Mouse (Mus musculus) forebrain, embryonic 13.5 days (tissue): Measurements from ENCODE around the gene Nfat5. TPM values are rescaled to one million over a fixed set of nuclear protein-coding genes. Genes with fewer than 3 reads are reported as not detected.

Experiments
- ATAC-seq: fragments of 200-750 bp; cut with Nextera tagmentation; 2 replicates; pipeline ENCODE4 v1.8.0; 2017
- H3K27ac ChIP-seq: fragments of 300-500 bp; sonication (generic); 2 replicates; pipeline ENCODE4 v1.5.1; 2015; ENCODE audit warnings: inconsistent platforms, mild to moderate bottlenecking, moderate library complexity
- H3K27me3 ChIP-seq: fragments of 300-500 bp; sonication (generic); 2 replicates; pipeline ENCODE4 v1.6.1; 2015; ENCODE audit warnings: mild to moderate bottlenecking, inconsistent platforms
- H3K36me3 ChIP-seq: fragments of 300-500 bp; sonication (generic); 2 replicates; pipeline ENCODE4 v1.6.1; 2015; ENCODE audit warnings: mild to moderate bottlenecking, inconsistent platforms; ENCODE audit not compliant: poor library complexity, severe bottlenecking
- H3K4me1 ChIP-seq: fragments of 300-500 bp; sonication (generic); 2 replicates; pipeline ENCODE4 v1.6.1; 2015; ENCODE audit warnings: inconsistent platforms
- H3K4me2 ChIP-seq: fragments of 300-500 bp; sonication (generic); 2 replicates; pipeline ENCODE4 v1.6.1; 2015; ENCODE audit warnings: inconsistent platforms, mild to moderate bottlenecking, moderate library complexity
- H3K4me3 ChIP-seq: fragments of 300-500 bp; sonication (generic); 2 replicates; pipeline ENCODE4 v1.5.1; 2015; ENCODE audit warnings: mild to moderate bottlenecking, inconsistent platforms
- H3K9ac ChIP-seq: fragments of 300-500 bp; sonication (generic); 2 replicates; pipeline ENCODE4 v1.6.1; 2015; ENCODE audit warnings: mild to moderate bottlenecking, inconsistent platforms
- H3K9me3 ChIP-seq: fragments of 300-500 bp; sonication (generic); replicated peaks from 2 replicates; pipeline ENCODE4 v1.6.1; 2016; ENCODE audit warnings: inconsistent platforms
- WGBS: fragments of 180-500 bp; shearing (Covaris S2); methylation state at CpG from one replicate; pipeline ENCODE4 v1.1.7; 2015; 5-methylcytosine and 5-hydroxymethylcytosine counted together
- polyA plus RNA-seq: library from polyadenylated mRNA; unstranded; fragments of >200 nt; fragmentation: Nextera tagmentation; extraction: Ambion mirVana; gene quantifications from 2 replicates; pipeline ENCODE4 v1.2.1, GENCODE M21; 2015

Nfat5 gene
- polyA plus RNA-seq, 1 experiment from 2014 or later: 9.9 TPM

DNA sequence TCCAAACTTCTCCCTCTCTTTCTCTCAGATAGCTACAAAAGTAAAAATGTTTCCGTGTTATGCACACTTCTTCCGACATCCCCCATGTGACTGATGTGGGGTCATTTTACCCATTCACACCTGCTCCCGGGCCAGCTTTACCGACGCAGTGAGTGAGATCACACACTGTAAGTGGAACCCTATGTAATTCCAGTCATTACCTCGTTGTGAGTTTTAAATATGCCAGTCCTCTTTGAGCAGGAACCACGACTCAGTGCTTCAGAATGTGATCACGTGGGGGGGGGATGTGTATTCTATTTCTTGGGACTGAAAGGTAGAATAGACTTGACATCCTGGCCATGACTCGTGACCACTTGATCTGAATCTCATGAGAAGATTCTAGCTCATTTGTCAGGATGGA lies 24.8 kb upstream of the Nfat5 start:
- H3K4me3 ChIP-seq: no peak overlapping the region
- no peaks in the 10 kb centered on the region for H3K27me3 ChIP-seq
- H3K4me1 ChIP-seq: peaks cover 7% of the 10 kb centered on the region
- no peaks in the 10 kb centered on the region for H3K36me3 ChIP-seq
- no peak overlapping the region for H3K9ac ChIP-seq
- WGBS: 80% methylated on average over 9 of the region's 9 CpGs
- H3K4me2 ChIP-seq: no peak overlapping the region
- H3K27ac ChIP-seq: no peak overlapping the region
- no peak for ATAC-seq
- H3K9me3 ChIP-seq: no peaks in the 10 kb centered on the region

DNA sequence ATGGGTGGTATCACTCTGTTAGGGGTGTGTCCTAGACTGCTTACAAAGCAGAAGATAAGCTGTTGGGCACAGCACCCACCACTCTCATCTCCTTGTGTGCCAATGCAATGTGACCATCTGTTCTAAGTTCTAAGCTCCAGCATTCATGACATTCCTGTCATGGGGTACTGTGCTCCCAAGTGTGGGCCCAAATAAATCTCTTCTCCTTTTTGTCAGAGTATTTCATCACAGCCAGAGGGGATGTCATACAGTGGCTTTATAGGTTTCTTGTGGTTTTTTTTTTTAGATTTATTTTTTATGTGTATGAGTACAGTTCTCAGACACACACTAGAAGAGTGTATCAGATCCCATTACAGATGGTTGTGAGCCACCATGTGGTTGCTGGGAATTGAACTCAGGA lies 24.1 kb upstream of the Nfat5 start:
- H3K27me3 ChIP-seq: no peaks in the 10 kb centered on the region
- no peak overlapping the region for H3K9ac ChIP-seq
- no peak overlapping the region for H3K27ac ChIP-seq
- H3K4me3 ChIP-seq: no peak overlapping the region
- H3K36me3 ChIP-seq: no peaks in the 10 kb centered on the region
- H3K9me3 ChIP-seq: no peaks in the 10 kb centered on the region
- H3K4me2 ChIP-seq: no peak overlapping the region
- peaks cover 7% of the 10 kb centered on the region for H3K4me1 ChIP-seq
- no peak for ATAC-seq

DNA sequence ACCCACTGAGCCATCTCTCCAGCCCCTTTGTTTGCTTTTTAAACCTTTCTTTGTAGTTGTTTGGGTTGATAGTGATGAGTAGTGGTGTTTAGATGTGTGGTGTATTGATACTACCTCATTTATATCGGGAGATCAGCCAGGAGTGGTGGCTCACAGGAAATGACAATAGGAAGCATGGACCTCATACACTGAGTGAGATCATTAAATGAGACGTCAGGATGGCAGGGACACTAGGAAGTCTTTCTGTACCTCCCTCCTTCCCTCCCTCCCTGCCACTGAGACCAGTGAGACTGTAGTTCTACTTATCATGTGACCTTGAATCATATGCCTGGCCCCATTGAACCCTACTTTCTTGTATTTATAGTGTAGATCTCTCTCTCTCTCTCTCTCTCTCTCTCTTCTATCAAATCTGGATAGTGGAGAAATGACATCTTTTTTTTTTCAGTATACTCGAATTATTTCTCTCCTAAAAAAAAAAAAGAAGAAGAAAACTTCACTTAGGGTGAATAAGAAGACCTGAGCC lies 23.6 kb upstream of the Nfat5 start:
- Histone ChIP-seq H3K9ac (no peak overlapping the region), H3K4me1 (peaks cover 7% of the 10 kb centered on the region), H3K27me3 (no peaks in the 10 kb centered on the region), H3K27ac (no peak overlapping the region), H3K4me3 (no peak overlapping the region), H3K36me3 (no peaks in the 10 kb centered on the region), H3K4me2 (no peak overlapping the region), H3K9me3 (no peaks in the 10 kb centered on the region)
- WGBS: 60% methylated on average over 3 of the region's 3 CpGs
- no peak for ATAC-seq

DNA sequence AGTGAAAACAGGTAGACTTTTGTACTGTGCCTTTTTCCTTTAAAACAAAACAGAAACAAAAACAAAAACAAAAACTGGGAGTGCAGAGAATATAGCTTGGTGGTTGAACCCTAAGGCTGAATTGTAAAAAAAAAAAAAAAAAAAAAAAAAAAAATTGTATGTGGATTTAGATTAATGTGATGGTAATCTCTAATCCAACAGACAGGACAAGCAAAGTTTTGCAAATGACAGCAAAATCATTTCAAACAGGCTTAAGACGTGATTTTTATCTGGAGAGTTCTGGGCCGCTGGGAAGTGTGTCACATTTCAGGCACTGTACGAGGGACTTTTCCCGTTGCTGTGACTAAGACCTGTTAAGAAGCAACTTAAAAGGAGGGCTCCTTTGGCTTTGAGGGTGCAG lies 23.0 kb upstream of the Nfat5 start:
- Histone ChIP-seq H3K9me3 (no peaks in the 10 kb centered on the region), H3K4me2 (no peak overlapping the region), H3K36me3 (no peaks in the 10 kb centered on the region), H3K27ac (no peak overlapping the region), H3K27me3 (no peaks in the 10 kb centered on the region), H3K4me1 (peaks cover 7% of the 10 kb centered on the region), H3K4me3 (no peak overlapping the region), H3K9ac (no peak overlapping the region)
- 76% methylated on average over 4 of the region's 4 CpGs for WGBS
- ATAC-seq: no peak

DNA sequence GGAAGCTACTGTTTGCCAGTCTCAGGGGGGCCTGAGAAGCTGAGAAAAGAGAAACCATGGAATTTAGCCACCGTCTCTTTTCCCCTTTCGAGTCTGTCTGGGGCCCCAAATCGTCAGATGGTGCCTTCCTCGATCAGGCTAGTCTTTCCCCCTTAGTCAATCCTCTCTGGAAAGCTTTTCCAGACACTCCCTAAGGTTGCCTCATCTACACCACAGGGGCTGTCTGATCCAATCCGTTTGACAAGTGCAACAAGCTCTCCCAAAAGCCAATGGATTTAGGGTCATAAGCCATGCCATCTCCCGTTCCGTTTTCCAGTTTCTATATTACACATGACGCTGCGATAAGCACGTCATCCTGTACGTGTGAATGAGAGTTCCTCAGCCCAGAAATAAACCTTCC lies 22.5 kb upstream of the Nfat5 start:
- H3K27ac ChIP-seq: no peak overlapping the region
- 74% methylated on average over 11 of the region's 11 CpGs for WGBS
- no peaks in the 10 kb centered on the region for H3K9me3 ChIP-seq
- no peak overlapping the region for H3K4me2 ChIP-seq
- ATAC-seq: no peak
- no peak overlapping the region for H3K9ac ChIP-seq
- H3K36me3 ChIP-seq: no peaks in the 10 kb centered on the region
- H3K27me3 ChIP-seq: no peaks in the 10 kb centered on the region
- no peak overlapping the region for H3K4me3 ChIP-seq
- peaks cover 4% of the 10 kb centered on the region for H3K4me1 ChIP-seq

DNA sequence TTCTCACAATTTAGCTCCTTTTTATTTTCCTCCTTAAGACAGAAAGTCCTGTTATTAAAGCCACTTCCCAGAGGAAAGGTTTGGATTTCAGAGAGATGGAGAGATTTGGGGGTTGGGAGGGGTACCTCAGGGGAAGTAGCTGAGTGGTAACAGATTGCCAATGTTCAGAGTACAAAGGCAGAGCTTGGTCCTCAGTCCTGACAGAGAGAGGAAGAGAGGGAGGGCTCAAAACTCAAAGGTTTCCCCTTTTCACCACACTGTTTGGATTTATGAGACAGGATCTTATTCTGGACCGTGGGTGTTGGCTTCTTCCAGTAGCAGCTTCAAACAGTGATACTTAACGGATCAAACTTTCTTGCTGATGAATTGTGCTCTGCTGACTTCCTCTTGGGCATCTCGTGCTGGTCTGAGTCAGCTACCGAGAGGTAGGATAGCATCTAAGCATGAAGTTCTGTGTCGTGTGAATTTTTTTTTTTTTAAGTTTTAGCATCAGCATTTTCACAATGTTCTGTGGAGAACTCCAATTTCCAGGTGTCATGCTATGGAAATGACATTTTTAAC lies 15.9 kb upstream of the Nfat5 start:
- Histone ChIP-seq H3K9me3 (no peaks in the 10 kb centered on the region), H3K36me3 (no peaks in the 10 kb centered on the region), H3K4me1 (no peaks in the 10 kb centered on the region), H3K27ac (no peak overlapping the region), H3K4me2 (no peak overlapping the region), H3K9ac (no peak overlapping the region), H3K4me3 (no peak overlapping the region), H3K27me3 (no peaks in the 10 kb centered on the region)
- ATAC-seq: no peak
- WGBS: 78% methylated on average over 5 of the region's 5 CpGs

DNA sequence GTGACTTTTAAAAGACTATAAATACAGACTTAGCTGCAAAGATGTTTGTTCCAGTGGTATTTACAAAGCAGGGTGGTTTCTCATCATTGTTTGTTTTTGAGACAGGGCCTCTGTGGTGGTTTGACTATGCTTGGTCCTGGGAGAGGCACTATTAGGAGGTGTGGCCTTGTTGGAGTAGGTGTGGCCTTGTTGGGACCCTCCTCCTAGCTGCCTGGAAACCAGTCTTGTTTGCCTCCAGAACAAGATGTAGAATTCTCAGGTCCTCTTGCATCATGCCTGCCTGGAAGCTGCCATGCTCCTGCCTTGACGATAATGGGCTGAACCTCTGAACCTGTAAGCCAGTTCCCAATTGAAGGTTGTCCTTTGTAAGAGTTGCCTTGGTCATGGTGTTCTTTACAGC lies 14.7 kb upstream of the Nfat5 start:
- Histone ChIP-seq H3K4me2 (no peak overlapping the region), H3K9me3 (no peaks in the 10 kb centered on the region), H3K27me3 (no peaks in the 10 kb centered on the region), H3K27ac (no peak overlapping the region), H3K4me3 (no peak overlapping the region), H3K9ac (no peak overlapping the region), H3K36me3 (no peaks in the 10 kb centered on the region), H3K4me1 (no peaks in the 10 kb centered on the region)
- no peak for ATAC-seq
- WGBS: 95% methylated on average over 1 of the region's 1 CpGs

DNA sequence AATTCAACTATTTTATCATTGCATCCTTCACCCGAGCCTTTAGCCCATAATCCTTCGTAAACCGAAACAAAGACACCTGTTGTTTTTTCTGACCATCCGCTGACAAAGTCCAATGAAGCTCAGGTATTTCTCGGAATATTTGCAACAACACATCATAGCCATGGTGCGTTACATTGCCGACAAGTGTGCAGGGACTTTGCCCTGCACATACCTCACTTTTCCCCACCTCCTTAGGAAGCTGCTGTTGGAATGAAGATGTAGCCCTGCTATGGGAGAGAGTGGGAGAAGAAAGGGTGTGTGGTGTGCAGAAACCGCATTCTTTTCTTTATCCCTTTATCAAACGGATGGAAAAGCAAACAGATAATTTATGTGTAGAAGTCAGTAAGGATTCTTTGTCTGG lies 6.6 kb upstream of the Nfat5 start:
- no peaks in the 10 kb centered on the region for H3K4me1 ChIP-seq
- H3K4me3 ChIP-seq: no peak overlapping the region
- no peaks in the 10 kb centered on the region for H3K27me3 ChIP-seq
- H3K4me2 ChIP-seq: no peak overlapping the region
- no peaks in the 10 kb centered on the region for H3K36me3 ChIP-seq
- no peak overlapping the region for H3K9ac ChIP-seq
- 77% methylated on average over 9 of the region's 9 CpGs for WGBS
- H3K27ac ChIP-seq: no peak overlapping the region
- ATAC-seq: no peak
- H3K9me3 ChIP-seq: no peaks in the 10 kb centered on the region

DNA sequence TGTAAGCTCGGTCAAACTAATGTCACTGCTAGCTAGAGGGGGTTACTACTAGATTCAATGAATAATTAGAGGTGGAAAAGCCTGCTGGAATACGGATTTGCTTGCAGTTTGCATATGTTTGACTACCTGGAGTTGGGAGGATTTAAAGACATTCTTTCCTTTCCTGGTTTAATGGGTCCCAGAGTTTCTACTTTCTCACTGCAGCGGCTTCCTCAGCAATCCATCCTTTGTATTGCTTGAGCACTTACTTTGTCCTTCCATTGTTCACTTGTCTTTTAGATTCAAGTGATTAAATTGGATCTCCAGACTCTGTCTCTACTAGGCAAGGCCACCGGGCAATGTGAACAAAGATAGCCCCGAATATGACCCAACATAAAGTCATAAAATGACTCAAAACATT lies 5.7 kb upstream of the Nfat5 start:
- no peaks in the 10 kb centered on the region for H3K36me3 ChIP-seq
- H3K4me1 ChIP-seq: peaks cover 4% of the 10 kb centered on the region; the same call in 1 of the 2 replicates
- no peak overlapping the region for H3K27ac ChIP-seq
- no peaks in the 10 kb centered on the region for H3K27me3 ChIP-seq
- no peak overlapping the region for H3K9ac ChIP-seq
- 49% methylated on average over 5 of the region's 5 CpGs for WGBS
- no peak overlapping the region for H3K4me2 ChIP-seq
- no peak for ATAC-seq
- no peak overlapping the region for H3K4me3 ChIP-seq
- no peaks in the 10 kb centered on the region for H3K9me3 ChIP-seq

DNA sequence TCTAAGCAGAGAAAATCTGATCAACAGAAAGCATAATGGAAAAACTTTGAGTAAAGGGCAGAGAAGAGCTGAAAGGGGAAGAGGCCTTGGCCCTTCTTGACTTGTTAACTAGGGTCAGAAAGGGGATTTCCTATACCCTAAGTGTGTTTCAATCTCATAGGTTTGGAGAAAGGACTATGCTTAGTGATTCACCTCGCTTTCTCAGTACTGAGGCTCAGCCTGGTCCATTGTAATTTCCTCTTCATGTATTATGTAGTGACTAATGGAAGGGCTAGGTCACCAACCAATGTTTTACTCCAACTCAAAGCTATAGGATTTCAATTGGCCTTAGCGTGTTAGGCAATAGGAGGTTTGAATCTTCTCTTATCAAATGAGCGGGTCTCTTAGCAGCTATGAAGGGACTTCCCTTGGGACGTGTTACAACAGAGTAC lies 2.1 kb upstream of the Nfat5 start:
- no peaks in the 10 kb centered on the region for H3K36me3 ChIP-seq
- H3K27ac ChIP-seq: no peak overlapping the region
- WGBS: 90% methylated on average over 4 of the region's 4 CpGs
- no peak overlapping the region for H3K4me3 ChIP-seq
- H3K9me3 ChIP-seq: no peaks in the 10 kb centered on the region
- peaks cover 16% of the 10 kb centered on the region for H3K4me1 ChIP-seq
- no peak for ATAC-seq
- no peak overlapping the region for H3K9ac ChIP-seq
- no peaks in the 10 kb centered on the region for H3K27me3 ChIP-seq
- no peak overlapping the region for H3K4me2 ChIP-seq

DNA sequence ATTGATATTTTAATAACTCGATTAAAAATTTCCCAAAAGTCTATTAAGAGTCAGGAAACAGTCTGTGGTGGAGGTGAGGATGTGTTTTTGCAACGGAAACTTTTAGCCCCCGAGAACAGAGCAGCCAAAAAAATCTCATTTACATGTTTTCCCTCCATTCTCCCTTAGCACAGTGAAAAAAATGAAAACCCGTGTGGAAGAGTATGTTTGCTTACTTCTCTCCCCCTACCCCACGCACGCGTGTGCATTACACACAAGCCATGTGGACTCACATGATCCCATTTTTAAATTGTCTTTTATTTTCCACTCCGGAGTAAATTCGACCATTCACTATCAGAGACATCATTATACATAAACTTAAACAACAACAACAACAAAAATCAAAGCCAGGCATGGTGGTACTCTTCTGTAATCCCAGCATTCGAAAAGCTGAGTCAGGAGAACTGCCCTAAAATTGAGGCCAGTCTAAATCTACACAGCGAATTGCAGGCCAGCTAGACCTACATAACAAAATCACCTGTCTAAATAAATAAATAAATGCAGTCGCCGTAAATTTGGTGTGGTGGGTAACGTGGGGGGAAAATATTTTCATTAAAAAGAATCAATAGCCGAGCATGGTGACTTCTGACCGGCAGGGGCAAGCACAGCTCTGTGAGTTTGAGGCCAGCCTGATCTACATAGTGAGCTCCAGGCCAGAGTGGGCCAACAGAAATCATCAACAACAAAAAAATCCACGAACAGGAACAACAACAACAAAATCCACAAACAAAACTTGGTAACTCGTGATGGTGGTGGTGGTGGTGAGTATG lies 947 bp upstream of the Nfat5 start:
- Histone ChIP-seq H3K27ac (peak overlapping the region; percentile 93), H3K27me3 (no peaks in the 10 kb centered on the region), H3K4me2 (peak overlapping the region; percentile 65), H3K9ac (peak overlapping the region; percentile 93), H3K4me1 (peaks cover 16% of the 10 kb centered on the region), H3K36me3 (no peaks in the 10 kb centered on the region), H3K9me3 (no peaks in the 10 kb centered on the region), H3K4me3 (peak overlapping the region; percentile 92)
- WGBS: 62% methylated on average over 18 of the region's 18 CpGs
- ATAC-seq: no peak

DNA sequence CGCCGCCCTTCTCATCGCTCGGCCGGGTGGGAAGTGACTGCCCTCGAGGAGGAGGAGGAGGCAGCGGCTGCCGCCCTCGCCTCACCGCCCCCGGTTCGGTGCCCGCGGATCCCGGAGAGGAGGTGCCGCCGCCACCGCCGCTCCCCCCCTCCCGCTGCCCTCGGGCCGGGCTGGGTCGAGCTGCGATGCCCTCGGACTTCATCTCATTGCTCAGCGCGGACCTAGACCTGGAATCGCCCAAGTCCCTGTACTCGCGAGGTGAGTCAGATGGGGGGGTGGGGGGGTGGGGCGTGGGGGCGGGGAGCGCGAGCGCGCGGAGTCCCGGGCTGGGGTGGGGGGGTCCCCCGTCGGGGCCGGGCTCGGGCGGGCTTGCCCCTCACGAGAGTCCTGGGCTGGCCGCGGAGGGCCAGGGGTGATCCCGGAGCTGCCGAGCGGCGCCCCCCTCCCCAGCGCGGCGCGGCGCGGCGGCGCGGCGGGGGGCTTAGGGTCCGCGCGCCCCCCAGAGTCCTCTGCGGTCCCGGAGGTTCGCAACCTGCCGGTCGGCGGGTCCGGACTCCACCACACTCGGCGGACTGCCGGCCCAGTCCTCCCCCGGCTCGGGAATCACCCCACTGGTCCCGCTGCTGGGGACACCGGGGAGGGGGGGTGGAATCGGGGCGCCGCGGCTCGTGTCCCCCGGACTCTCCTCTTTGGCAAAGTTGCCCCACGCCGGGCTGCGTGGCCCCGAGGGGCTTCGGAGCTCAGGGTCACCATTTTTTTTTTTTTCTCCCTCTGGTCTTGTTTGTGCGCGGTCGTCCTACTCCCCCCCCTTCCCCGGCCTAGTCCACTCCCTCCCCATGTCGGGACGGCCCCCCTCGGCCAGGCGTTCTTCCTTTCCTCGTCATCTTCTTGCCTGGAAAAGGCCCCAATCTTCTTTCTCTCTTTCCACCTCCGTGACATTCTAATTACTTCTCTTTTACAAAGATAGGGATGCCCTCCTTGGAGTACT lies 665 bp downstream of the Nfat5 start:
- Histone ChIP-seq H3K9me3 (no peaks in the 10 kb centered on the region), H3K36me3 (no peaks in the 10 kb centered on the region), H3K27me3 (no peaks in the 10 kb centered on the region), H3K9ac (peak overlapping the region; percentile 93), H3K4me2 (peak overlapping the region; percentile 65), H3K27ac (peak overlapping the region; percentile 93), H3K4me1 (peaks cover 16% of the 10 kb centered on the region), H3K4me3 (peak overlapping the region; percentile 92)
- ATAC-seq: peak; percentile 57
- under 1% methylated on average over 66 of the region's 98 CpGs for WGBS
